Mouse (Mus musculus) kidney, adult 2 months (tissue): ENCODE measurements around the gene Ccdc63. TPM values are rescaled to one million over a fixed set of nuclear protein-coding genes. Genes with fewer than 3 reads are reported as not detected.

ENCODE experiments used
- DNase-seq: peaks from one replicate; pipeline ENCODE4 v3.0.0; 2021
- H3K27ac ChIP-seq: fragments of 200-500 bp; 2 replicates; pipeline ENCODE4 v1.5.1; 2012; ENCODE audit warnings: low read depth, low read length, control low read depth, inconsistent platforms; ENCODE audit not compliant: insufficient read depth
- H3K27me3 ChIP-seq: fragments of 200-500 bp; replicated peaks from 2 replicates; pipeline ENCODE4 v1.6.1; 2012; ENCODE audit warnings: mild to moderate bottlenecking, moderate library complexity, low read length, inconsistent platforms; ENCODE audit not compliant: control insufficient read depth, insufficient read depth
- H3K36me3 ChIP-seq: fragments of 200-500 bp; 2 replicates; pipeline ENCODE4 v1.6.1; 2012; ENCODE audit warnings: mild to moderate bottlenecking, moderate library complexity, low read length, inconsistent platforms; ENCODE audit not compliant: control insufficient read depth, insufficient read depth
- H3K4me1 ChIP-seq: fragments of 200-500 bp; 2 replicates; pipeline ENCODE4 v1.6.1; 2011; ENCODE audit warnings: low read length; ENCODE audit not compliant: control insufficient read depth, insufficient read depth
- H3K4me3 ChIP-seq: fragments of 200-500 bp; 2 replicates; pipeline ENCODE4 v1.5.1; 2011; ENCODE audit warnings: mild to moderate bottlenecking, low read depth, low read length, control low read depth; ENCODE audit not compliant: insufficient read depth
- CTCF ChIP-seq: fragments of 200-500 bp; conservative IDR thresholded peaks from 2 replicates; pipeline ENCODE4 v1.5.1; 2011; ENCODE audit warnings: low read depth, mild to moderate bottlenecking, control low read depth, low read length, moderate library complexity, mixed read lengths; ENCODE audit not compliant: insufficient read depth, insufficient read length
- POLR2A ChIP-seq: fragments of 200-500 bp; IDR thresholded peaks from one replicate; pipeline ENCODE4 v1.6.1; 2011; ENCODE audit warnings: low read depth, low read length, control low read depth
- WGBS: fragments of 180-500 bp; shearing (Covaris S2); methylation state at CpG from one replicate; pipeline ENCODE4 v1.1.7; 2018; 5-methylcytosine and 5-hydroxymethylcytosine counted together
- polyA plus RNA-seq: library from polyadenylated mRNA; depleted of rRNA; stranded (reverse); fragments of >200 nt; gene quantifications from 2 replicates; pipeline ENCODE4 v1.2.3, GENCODE M21; 2012

Ccdc63 gene
- polyA plus RNA-seq, 1 experiment = 0.09 TPM

DNA sequence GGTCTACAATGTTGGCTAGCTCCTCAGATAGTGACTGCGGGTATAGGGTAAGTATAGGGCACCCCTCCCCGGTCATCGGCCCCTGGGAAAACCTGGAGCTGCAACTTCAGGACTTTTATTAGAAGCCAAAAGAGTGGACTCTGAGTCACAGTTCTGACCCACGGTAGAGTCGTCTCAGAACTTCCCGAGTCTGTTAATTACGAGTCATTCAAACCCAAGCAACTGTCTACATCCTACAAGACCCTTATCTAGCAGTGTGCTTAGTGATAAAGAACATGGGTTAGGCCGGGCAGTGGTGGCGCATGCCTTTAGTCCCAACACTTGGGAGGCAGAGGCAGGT, 7.6 kb downstream of the Ccdc63 start:
- Histone ChIP-seq H3K36me3 (no peaks in the 10 kb centered on the region), H3K4me1 (no peaks in the 10 kb centered on the region; the same call in 1 of the 2 replicates), H3K27ac (no peak overlapping the region), H3K27me3 (no peaks in the 10 kb centered on the region), H3K4me3 (no peak overlapping the region)
- DNase-seq = no peak
- TF ChIP-seq POLR2A (no peak), CTCF (no peak)
- WGBS = 93% methylated on average over 9 of the region's 9 CpGs

DNA sequence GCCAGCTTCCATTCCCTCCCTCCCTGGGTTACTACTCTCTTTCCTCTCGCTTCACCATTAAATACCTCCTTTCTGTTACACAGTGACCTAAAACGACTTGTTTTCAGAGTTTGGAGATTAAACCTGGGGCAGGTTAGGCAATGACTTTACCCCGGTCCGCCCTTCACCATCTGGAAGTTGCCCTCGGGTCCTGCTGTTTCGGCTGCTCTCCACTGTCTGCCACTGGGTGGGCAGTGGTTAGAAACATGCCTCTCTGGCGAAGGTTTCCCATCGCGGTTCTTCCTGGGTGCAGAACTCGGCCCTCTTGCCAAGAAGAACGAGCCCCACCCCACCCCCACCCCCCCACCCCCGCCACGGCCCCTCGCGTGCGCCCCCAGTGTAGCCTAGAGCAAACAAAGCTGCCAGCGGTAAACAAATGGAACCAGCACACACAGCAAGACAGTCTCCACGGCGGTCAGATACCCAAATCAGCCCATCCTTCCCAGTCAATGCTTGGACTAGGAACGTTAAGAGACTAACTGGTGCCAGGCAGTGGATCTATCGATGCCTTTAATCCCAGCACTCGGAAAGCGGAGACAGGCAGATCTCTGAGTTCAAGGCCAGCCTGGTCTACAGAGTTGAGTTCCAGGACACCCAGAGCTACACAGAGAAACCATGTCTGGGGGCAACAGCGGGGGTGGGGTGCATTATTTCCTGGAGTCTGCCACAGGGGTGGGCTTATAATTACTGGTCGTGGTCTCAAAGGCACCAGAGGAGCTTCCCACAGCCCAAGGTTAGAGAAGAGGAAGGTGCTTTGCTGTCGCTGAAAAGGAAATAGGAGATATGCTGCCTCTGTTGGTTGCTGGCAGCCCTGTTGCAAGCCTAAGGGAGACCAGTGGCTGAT, 8.2 kb downstream of the Ccdc63 start:
- H3K27ac ChIP-seq = no peak overlapping the region
- no peaks in the 10 kb centered on the region for H3K27me3 ChIP-seq
- TF ChIP-seq CTCF (no peak), POLR2A (no peak)
- H3K36me3 ChIP-seq = no peaks in the 10 kb centered on the region
- no peaks in the 10 kb centered on the region; the same call in 1 of the 2 replicates for H3K4me1 ChIP-seq
- peak overlapping the region; percentile 29 for H3K4me3 ChIP-seq
- no peak for DNase-seq
- WGBS = 29% methylated on average over 26 of the region's 26 CpGs

DNA sequence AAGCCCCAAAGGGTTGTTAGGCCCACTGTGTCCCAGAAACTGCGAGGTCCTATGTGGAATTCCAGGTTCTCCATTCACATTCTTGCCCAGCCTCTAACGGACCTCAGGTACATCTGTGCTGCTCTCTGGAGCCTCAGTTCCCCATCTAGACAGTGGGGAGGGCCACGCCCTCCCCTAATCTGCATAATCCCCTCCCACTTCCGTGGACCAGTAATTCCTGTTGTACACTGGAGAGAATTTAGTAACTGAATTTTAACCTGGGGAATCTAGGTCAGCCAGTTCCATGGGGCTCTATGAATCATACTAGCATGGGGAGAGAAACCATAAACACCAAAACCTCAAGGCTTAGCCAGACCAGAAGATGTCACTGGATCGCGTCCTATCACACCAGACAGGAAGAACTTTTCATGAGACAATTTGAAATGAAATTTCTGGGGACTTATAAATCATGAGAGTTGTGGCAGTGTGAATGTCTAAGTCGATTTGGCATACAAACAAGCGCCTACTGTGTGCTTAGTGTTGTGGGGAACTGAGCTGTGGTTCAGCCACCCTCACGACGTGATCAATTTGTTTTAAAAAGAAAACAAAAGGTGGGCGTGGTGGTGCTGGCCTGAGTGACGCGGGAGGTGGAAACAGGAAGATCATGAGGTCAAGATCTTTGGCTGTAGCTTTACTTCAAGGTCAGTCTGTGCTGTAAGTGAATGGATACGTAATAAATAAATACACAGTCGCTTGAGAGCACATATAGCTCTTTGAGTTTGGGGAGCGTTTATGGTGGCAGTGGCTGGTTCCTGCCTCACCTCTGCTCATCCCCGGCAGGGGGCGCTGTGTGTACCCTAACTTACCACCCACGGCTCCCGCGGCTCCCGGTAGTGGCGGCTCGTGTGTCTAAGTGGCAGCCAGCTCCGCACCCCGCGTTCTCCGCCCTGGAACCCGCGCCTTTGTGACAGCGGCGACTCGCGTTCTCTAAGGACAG, 9.3 kb downstream of the Ccdc63 start:
- 9% methylated on average over 34 of the region's 34 CpGs for WGBS
- Histone ChIP-seq H3K36me3 (no peaks in the 10 kb centered on the region), H3K27me3 (no peaks in the 10 kb centered on the region), H3K4me3 (peak overlapping the region; percentile 29), H3K27ac (no peak overlapping the region), H3K4me1 (no peaks in the 10 kb centered on the region; the same call in 1 of the 2 replicates)
- no peak for TF ChIP-seq POLR2A
- TF ChIP-seq CTCF = peak; percentile 79
- DNase-seq = peak; percentile 86

DNA sequence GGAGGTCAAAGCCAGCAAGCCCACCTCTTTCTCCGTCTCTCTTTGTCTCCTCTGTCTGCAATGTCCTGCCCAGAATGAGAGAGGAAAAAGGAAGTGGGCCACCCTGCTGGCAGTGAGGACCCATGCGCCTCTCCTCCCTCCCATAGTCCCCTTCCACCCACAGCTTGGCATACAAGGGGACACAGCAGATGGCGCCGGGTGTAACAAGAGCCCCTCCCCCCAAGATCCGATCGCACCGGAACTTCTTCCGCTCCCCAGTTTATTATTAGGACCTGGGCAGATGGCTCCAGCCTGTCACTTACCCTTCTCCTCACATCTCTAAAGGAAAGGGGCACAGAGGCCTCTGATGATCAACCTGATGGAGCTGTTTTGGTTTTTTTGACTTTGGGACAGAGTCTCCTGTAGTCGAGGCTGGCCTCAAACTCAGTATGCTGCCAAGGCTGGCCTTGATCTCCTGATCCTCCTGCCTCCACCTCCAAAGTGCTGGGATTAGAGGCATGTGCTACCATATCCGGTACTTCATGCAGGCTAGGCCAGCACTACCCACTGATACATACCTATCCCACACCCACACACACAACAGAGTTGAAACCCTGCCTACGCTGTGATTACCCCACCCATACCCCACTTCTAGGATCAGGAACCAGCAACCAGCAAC, 10.2 kb downstream of the Ccdc63 start:
- no peak for DNase-seq
- WGBS = 86% methylated on average over 11 of the region's 11 CpGs
- Histone ChIP-seq H3K4me1 (no peaks in the 10 kb centered on the region; the same call in 1 of the 2 replicates), H3K36me3 (no peaks in the 10 kb centered on the region), H3K4me3 (no peak overlapping the region), H3K27me3 (no peaks in the 10 kb centered on the region), H3K27ac (no peak overlapping the region)
- no peak for TF ChIP-seq POLR2A
- no peak for TF ChIP-seq CTCF

DNA sequence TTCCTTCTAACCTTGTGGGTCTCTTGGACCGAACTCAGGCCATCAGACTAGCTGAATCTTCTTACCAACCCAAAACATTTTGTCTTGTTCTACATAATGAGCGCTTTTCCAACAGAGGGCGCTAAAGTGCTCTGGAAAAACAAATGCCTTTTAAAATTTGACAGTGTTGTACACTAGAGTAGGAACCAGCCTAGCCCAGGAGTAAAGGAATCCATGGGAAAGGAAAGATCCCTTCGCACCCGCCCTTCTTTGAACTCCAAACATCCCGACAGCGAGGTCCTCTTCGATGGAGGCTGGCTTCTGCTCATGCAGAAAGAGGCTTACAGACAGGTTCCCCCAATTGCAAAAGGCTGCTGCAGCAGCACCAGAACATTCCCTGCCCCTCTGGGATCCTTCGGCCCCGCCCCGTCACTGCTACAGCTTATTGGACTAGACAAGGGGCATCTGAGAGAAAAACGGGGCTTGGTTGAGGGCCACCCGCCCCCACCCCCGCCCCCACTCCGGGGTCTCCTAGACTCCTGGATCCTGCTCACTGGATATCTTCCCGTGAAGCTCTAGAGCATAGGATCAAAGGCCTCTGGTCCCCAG, 11.5 kb downstream of the Ccdc63 start:
- H3K36me3 ChIP-seq = no peaks in the 10 kb centered on the region
- no peaks in the 10 kb centered on the region for H3K27me3 ChIP-seq
- no peak overlapping the region for H3K4me3 ChIP-seq
- no peak overlapping the region for H3K27ac ChIP-seq
- DNase-seq = peak; percentile 84
- WGBS = 26% methylated on average over 16 of the region's 16 CpGs
- TF ChIP-seq POLR2A (no peak), CTCF (0 out of 2 replicates have a peak, but pooled peaks have one; percentile 9)
- H3K4me1 ChIP-seq = peaks cover 2% of the 10 kb centered on the region; the same call in 1 of the 2 replicates

DNA sequence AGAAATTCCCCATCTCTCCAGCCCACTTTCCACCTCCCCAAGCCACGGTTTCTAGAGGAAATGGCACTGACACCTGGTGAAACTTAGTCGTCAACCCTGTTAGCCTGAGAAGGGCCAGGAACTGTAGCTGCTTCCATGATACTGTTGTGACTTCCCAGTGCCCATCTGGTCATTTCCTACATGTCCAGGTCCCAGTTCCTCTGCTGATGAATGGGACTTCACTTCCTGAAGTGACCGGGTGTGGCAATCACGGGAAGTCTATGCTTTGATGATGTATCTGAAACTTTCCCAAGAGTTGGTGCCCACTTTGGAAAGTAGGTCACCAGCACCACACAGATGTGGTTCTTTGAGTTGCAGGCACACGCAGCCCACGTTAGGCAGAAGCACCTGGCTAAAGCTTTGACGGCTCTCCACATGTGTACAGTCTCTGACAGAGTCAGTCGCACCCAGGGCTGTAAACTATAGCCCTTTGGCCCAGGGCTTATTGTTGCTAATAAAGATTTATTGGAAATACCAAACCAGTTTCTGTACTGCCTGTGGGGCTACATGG, 15.3 kb downstream of the Ccdc63 start:
- Histone ChIP-seq H3K4me1 (0 out of 2 replicates have a peak, but pooled peaks cover 2% of the 10 kb centered on the region), H3K36me3 (no peaks in the 10 kb centered on the region), H3K4me3 (no peak overlapping the region), H3K27me3 (no peaks in the 10 kb centered on the region), H3K27ac (no peak overlapping the region)
- TF ChIP-seq CTCF (no peak), POLR2A (no peak)
- peak; percentile 33 for DNase-seq
- 54% methylated on average over 8 of the region's 8 CpGs for WGBS
